Mouse (Mus musculus): Measurements from ENCODE around the gene Mef2a. TPM values are rescaled to one million over a fixed set of nuclear protein-coding genes. Genes with fewer than 3 reads are reported as not detected.

Mef2a gene
- polyA plus RNA-seq (2012; rRNA removed; ENCODE audit: low replicate concordance): 26.0 and 43.9 TPM in 2 replicates

DNA sequence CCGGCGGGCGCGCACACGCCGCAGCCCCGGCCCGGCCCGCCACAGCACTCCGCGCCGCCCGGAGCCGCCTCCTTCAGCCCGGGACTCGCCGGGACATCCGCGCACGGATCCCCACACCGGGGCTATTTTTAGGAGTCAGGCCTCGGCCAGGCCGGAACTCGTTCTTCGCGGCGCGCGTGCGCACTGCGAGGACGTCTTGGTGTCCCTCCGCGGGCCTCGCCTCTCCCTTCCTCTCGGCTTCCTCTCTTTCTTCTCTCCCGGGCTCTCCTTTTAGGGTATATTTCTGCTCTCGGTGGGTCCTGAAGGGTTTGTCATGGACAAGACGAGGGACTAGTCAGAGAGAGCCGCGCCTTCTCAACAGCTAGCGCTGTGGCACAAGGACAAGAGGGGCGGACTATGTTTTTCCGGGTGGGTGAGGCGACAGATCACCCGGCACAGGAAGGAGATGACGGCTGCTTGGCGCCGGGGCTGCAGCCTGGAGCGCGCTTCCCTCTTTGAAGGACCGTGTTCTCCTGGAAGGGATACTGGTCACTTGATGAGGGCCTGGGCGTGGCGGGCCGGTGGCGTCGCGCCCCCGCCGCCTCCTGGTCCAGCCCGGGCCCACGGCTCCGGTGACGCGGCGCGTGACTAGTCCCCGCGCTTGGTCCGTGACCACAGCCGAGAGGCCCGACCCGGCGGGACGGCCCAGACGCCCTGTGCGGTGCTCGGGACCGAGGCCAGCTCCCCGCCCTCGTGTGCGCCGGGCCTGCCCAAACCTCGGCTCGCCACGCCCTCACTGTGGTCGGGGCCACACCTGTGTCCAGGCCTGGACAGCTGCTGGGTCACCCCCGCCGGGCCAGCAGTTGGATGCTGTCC is at the start of gene Mef2a:
Gene Mef2a, minus strand, starts transcription at position 130 of the 855 bp plus-strand sequence.

DNA sequence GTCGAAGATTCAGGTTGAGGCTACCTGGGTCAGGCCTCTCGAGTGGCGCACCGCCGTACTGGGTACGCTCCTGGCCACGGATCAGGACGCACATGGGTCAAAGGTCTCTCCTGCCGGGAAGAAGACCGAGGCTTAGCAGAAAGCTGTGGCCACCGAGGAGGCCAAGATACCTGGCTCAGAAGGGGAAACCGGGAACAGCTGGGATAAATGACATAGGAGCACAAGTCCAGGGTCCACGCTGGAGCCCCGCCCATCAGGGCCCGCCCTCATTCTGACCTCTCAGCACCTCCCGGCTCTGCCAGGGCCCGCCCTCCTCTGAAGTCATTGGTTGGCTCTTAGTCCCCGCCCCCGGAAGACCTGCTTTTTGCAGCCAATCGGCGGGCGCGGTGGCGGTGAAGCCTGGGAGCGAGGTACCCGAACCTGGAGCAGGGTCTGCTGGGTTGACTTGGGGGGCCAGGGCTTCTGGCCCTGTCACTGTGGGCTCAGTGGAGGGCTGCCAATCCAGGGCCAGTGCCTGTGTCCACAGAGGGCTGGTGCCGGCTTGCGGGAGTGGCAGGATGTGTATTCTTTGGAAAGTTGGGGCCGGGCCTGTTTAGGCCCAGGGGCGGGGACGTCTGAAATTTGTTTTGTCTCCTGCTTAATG is 150.3 kb downstream of the Mef2a start, which contains the start of gene Lysmd4:
Gene Lysmd4, plus strand, starts transcription at position 325 of the 643 bp plus-strand sequence.

Other genes starting within 250 kb of the Mef2a start
- gene Lysmd4, start 150.3 kb downstream of the Mef2a start, polyA plus RNA-seq (2012; rRNA removed; ENCODE audit: low replicate concordance): 7.4 and 13.7 TPM in 2 replicates